Mouse (Mus musculus) forebrain, embryonic 13.5 days (tissue): ENCODE measurements at regions not wholly inside any gene's neighbourhood (a gene's known extent, or its start where the extent isn't known, plus 50 kb on each side); places are given as distances from the start of the nearest gene placed in this dataset.

ENCODE experiments used
- ATAC-seq: fragments of 200-750 bp; cut with Nextera tagmentation; 2 replicates; pipeline ENCODE4 v1.8.0; 2017
- H3K27ac ChIP-seq: fragments of 300-500 bp; sonication (generic); 2 replicates; pipeline ENCODE4 v1.5.1; 2015; ENCODE audit warnings: inconsistent platforms, mild to moderate bottlenecking, moderate library complexity
- H3K27me3 ChIP-seq: fragments of 300-500 bp; sonication (generic); 2 replicates; pipeline ENCODE4 v1.6.1; 2015; ENCODE audit warnings: mild to moderate bottlenecking, inconsistent platforms
- H3K36me3 ChIP-seq: fragments of 300-500 bp; sonication (generic); 2 replicates; pipeline ENCODE4 v1.6.1; 2015; ENCODE audit warnings: mild to moderate bottlenecking, inconsistent platforms; ENCODE audit not compliant: poor library complexity, severe bottlenecking
- H3K4me1 ChIP-seq: fragments of 300-500 bp; sonication (generic); 2 replicates; pipeline ENCODE4 v1.6.1; 2015; ENCODE audit warnings: inconsistent platforms
- H3K4me2 ChIP-seq: fragments of 300-500 bp; sonication (generic); 2 replicates; pipeline ENCODE4 v1.6.1; 2015; ENCODE audit warnings: inconsistent platforms, mild to moderate bottlenecking, moderate library complexity
- H3K4me3 ChIP-seq: fragments of 300-500 bp; sonication (generic); 2 replicates; pipeline ENCODE4 v1.5.1; 2015; ENCODE audit warnings: mild to moderate bottlenecking, inconsistent platforms
- H3K9ac ChIP-seq: fragments of 300-500 bp; sonication (generic); 2 replicates; pipeline ENCODE4 v1.6.1; 2015; ENCODE audit warnings: mild to moderate bottlenecking, inconsistent platforms
- H3K9me3 ChIP-seq: fragments of 300-500 bp; sonication (generic); replicated peaks from 2 replicates; pipeline ENCODE4 v1.6.1; 2016; ENCODE audit warnings: inconsistent platforms
- WGBS: fragments of 180-500 bp; shearing (Covaris S2); methylation state at CpG from one replicate; pipeline ENCODE4 v1.1.7; 2015; 5-methylcytosine and 5-hydroxymethylcytosine counted together

DNA sequence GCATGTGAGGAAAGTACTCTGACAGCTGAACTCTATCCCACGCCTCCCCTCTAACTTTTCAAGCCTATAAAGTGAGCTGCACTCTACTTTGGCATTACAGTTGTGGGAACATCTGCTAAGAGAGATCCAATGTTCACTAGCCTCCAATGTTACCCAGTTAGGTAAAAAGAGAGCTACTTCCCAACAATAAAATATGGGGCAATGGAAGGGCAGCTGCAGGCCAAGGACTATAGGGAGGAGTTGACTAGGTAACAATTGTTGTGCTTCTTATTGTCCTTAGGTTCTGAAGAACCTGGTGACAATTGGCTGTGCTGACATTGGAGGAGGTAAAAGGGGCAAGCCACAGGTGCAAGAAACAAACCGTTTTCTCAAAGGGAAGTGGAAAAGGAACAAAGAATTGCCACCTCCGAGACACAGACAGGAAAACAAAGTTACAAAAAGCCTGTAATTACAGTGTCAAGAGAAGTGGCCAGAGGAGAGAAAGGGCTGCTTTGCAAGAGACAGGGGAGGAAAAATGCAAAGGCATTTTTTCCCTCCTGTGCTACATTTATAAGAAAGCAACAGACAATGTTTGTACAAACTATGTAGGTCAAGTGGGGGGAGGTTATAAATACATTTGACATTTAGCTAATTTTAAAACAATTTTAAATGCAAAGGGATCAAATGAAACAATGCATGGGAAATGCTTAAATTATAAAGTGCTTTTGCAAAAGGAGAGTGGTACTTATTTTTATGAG is 54.1 kb upstream of the Lclat1 start:
- no peaks in the 10 kb centered on the region for H3K36me3 ChIP-seq
- ATAC-seq = no peak
- no peak overlapping the region for H3K4me2 ChIP-seq
- H3K9ac ChIP-seq = no peak overlapping the region
- WGBS = 39% methylated on average over 3 of the region's 3 CpGs
- no peak overlapping the region for H3K27ac ChIP-seq
- H3K27me3 ChIP-seq = no peaks in the 10 kb centered on the region
- no peak overlapping the region for H3K4me3 ChIP-seq
- no peaks in the 10 kb centered on the region for H3K9me3 ChIP-seq
- peaks cover 4% of the 10 kb centered on the region; the same call in 1 of the 2 replicates for H3K4me1 ChIP-seq

DNA sequence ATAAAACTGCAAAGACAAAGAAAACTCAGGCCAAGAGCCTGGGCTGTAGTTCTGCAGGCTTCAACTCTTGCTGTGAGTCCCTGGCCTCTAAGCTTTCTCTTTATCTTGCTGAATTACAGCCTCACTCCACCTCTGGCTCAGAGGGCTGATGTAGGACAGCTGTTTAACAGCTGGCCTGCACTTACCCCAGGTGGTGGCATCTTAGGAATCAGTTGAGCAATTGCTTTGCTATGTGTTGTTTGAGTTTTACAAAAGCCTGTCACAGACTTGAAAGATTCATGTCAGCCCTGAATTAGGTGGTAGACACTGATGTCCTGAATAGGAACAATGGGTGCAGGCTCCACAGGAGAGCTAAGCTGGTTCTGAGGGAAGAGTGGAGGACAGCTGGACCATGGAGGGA is 53.6 kb upstream of the Lclat1 start:
- no peak overlapping the region for H3K27ac ChIP-seq
- no peaks in the 10 kb centered on the region for H3K27me3 ChIP-seq
- H3K4me2 ChIP-seq = no peak overlapping the region
- H3K9ac ChIP-seq = no peak overlapping the region
- ATAC-seq = no peak
- H3K4me3 ChIP-seq = no peak overlapping the region
- H3K9me3 ChIP-seq = no peaks in the 10 kb centered on the region
- H3K36me3 ChIP-seq = no peaks in the 10 kb centered on the region
- H3K4me1 ChIP-seq = peaks cover 4% of the 10 kb centered on the region; the same call in 1 of the 2 replicates

DNA sequence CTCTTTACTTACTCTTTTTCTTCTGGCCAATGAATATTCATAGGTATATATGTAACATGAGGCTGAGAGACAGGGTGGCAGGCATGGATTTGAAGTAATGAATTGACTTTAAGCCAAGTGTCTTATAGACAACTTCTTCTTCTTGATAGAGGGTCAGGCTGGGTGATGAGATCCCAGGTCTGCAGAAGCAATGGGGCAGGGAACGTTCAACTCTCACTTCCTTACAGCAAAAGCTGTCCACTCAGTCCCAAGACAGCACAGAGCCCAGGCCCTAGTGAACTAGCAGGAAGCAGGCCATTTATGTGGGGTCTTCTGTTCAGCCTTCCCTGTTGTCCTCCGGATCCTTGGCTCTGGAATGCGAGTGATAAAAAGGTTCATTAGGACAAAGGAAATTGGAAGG is 52.6 kb upstream of the Lclat1 start:
- no peak overlapping the region for H3K9ac ChIP-seq
- peaks cover 4% of the 10 kb centered on the region; the same call in 1 of the 2 replicates for H3K4me1 ChIP-seq
- WGBS = 71% methylated on average over 3 of the region's 3 CpGs
- no peaks in the 10 kb centered on the region for H3K36me3 ChIP-seq
- no peak overlapping the region for H3K27ac ChIP-seq
- no peak overlapping the region for H3K4me3 ChIP-seq
- no peaks in the 10 kb centered on the region for H3K27me3 ChIP-seq
- ATAC-seq = no peak
- no peak overlapping the region for H3K4me2 ChIP-seq
- H3K9me3 ChIP-seq = no peaks in the 10 kb centered on the region

DNA sequence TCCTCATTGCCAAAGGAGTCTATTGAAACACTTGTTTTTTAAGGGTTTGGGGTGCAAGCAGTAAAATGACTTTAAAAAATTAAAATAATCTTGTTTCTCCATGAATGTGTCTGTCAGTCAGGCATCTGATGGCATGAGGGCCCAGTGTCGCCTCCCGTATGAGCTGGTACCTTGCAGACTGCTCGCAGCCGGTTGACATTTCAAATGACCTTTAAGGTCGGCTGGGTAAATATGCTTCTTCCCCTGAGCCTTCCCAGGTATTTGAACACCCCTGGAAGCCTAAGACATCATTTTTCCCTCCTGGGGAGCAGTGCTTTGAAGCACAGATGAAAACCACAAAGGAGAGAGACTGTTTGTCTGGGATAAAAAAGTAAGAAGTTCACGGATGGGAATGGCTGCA is 52.2 kb upstream of the Lclat1 start:
- Histone ChIP-seq H3K9me3 (no peaks in the 10 kb centered on the region), H3K4me2 (no peak overlapping the region), H3K36me3 (no peaks in the 10 kb centered on the region), H3K9ac (no peak overlapping the region), H3K4me3 (no peak overlapping the region), H3K27ac (no peak overlapping the region), H3K4me1 (peaks cover 4% of the 10 kb centered on the region; the same call in 1 of the 2 replicates), H3K27me3 (no peaks in the 10 kb centered on the region)
- no peak for ATAC-seq
- 71% methylated on average over 6 of the region's 6 CpGs for WGBS

DNA sequence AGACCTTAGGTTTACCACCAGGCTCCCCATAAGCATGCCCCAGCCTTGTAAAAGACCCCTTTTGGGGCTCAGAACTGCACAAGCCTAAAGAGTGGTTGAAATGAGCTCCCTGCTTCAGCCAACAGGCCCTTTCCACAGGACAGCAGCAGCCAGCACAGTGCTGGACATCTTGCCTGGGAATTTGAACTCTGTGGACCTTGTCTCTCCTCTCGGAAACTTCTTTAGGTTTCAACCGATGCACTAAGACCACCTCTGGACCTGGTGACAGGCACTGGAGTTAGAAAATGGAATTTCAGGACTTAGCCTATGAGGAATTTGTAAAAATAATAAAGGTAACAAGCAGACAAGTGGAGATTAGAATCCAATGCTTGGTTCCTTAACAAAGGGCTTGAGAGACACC is 51.2 kb upstream of the Lclat1 start:
- no peaks in the 10 kb centered on the region for H3K9me3 ChIP-seq
- WGBS = 91% methylated on average over 2 of the region's 2 CpGs
- H3K36me3 ChIP-seq = no peaks in the 10 kb centered on the region
- no peaks in the 10 kb centered on the region for H3K27me3 ChIP-seq
- H3K27ac ChIP-seq = no peak overlapping the region
- H3K4me2 ChIP-seq = no peak overlapping the region
- no peak overlapping the region for H3K4me3 ChIP-seq
- H3K9ac ChIP-seq = no peak overlapping the region
- peaks cover 4% of the 10 kb centered on the region; the same call in 1 of the 2 replicates for H3K4me1 ChIP-seq
- ATAC-seq = no peak
